Mouse (Mus musculus): ENCODE measurements around the gene Tspan31. TPM values are rescaled to one million over a fixed set of nuclear protein-coding genes. Genes with fewer than 3 reads are reported as not detected.

The Tspan31 gene
- total and polyA plus RNA-seq, 3 experiments, result 57.2 to 63.1 TPM; not detected in 1

GRCm38 (mm10) chr10:127043187-127043586 lies 26.9 kb downstream of the Tspan31 start:
- Histone ChIP-seq H3K9me3 (replicated peaks; ENCODE audit: insufficient read depth, low read length) (no peaks in the 10 kb centered on the region), H3K36me3 (ENCODE audit: control insufficient read depth in 1 of 2, insufficient read depth in 2 of 2, low read length in 2 of 2) (no peaks in the 10 kb centered on the region; a peak in 1 of 4 replicates), H3K4me1 (ENCODE audit: control insufficient read depth in 1 of 2, insufficient read depth in 2 of 2, low read length in 2 of 2) (no peaks in the 10 kb centered on the region), H3K9ac (ENCODE audit: control insufficient read depth, low read depth, low read length, poor library complexity, severe bottlenecking) (no peak overlapping the region), H3K27ac (ENCODE audit: control insufficient read depth, low read depth, low read length) (no peak overlapping the region), H3K79me2 (ENCODE audit: control insufficient read depth, insufficient read depth, low read length, poor library complexity) (peaks cover 4% of the 10 kb centered on the region; the same call in 1 of the 2 replicates), H3K27me3 (ENCODE audit: control insufficient read depth in 1 of 2, insufficient read depth in 2 of 2, low read length in 2 of 2) (no peaks in the 10 kb centered on the region), H3K4me3 (ENCODE audit: control insufficient read depth in 1 of 2, insufficient read depth in 1 of 2, low read depth in 2 of 2, low read length in 2 of 2) (no peak overlapping the region)
- no peak for DNase-seq (ENCODE audit: low read depth, low spot score)
- TF ChIP-seq USF1 (IDR thresholded peaks at IDR 0.05; ENCODE audit: low read depth, low read length) (no peak), MEF2A (IDR thresholded peaks at IDR 0.05; ENCODE audit: extremely low read depth, insufficient replicate concordance, low read depth, low read length, poor library complexity, severe bottlenecking) (no peak), NRF1 (IDR thresholded peaks at IDR 0.05; ENCODE audit: insufficient read depth, low read depth, low read length, poor library complexity, severe bottlenecking) (no peak), MYC (IDR thresholded peaks at IDR 0.05; ENCODE audit: low read depth, low read length) (no peak), EP300 (IDR thresholded peaks at IDR 0.05; ENCODE audit: low read depth in 1 of 2, low read length in 2 of 2) (no peak), ELF1 (IDR thresholded peaks at IDR 0.05; ENCODE audit: low read depth, low read length) (no peak)

- Histone ChIP-seq H3K79me2 (ENCODE audit: control insufficient read depth, insufficient read depth, low read length, poor library complexity) (peaks cover 4% of the 10 kb centered on the region; the same call in 1 of the 2 replicates), H3K27ac (ENCODE audit: control insufficient read depth, low read depth, low read length) (peak overlapping the region; percentile 68), H3K4me1 (ENCODE audit: control insufficient read depth in 1 of 2, insufficient read depth in 2 of 2, low read length in 2 of 2) (no peaks in the 10 kb centered on the region), H3K9me3 (replicated peaks; ENCODE audit: insufficient read depth, low read length) (no peaks in the 10 kb centered on the region), H3K4me3 (ENCODE audit: control insufficient read depth in 1 of 2, insufficient read depth in 1 of 2, low read depth in 2 of 2, low read length in 2 of 2) (peak overlapping the region; percentile 88 to 96), H3K27me3 (ENCODE audit: control insufficient read depth in 1 of 2, insufficient read depth in 2 of 2, low read length in 2 of 2) (no peaks in the 10 kb centered on the region), H3K36me3 (ENCODE audit: control insufficient read depth in 1 of 2, insufficient read depth in 2 of 2, low read length in 2 of 2) (no peaks in the 10 kb centered on the region; a peak in 1 of 4 replicates), H3K9ac (ENCODE audit: control insufficient read depth, low read depth, low read length, poor library complexity, severe bottlenecking) (peak overlapping the region; percentile 98)
- TF ChIP-seq CHD1 (IDR thresholded peaks at IDR 0.05; ENCODE audit: low read depth, low read length) (no peak), ETS1 (IDR thresholded peaks at IDR 0.05; ENCODE audit: low read depth, low read length) (0 out of 2 replicates have a peak, but pooled peaks have one; percentile 0), SMC3 (IDR thresholded peaks at IDR 0.05; ENCODE audit: low read depth, low read length) (no peak), ZNF384 (IDR thresholded peaks at IDR 0.05; ENCODE audit: low read depth, low read length) (peak; percentile 52; the same call in 1 of the 2 replicates), ZC3H11A (IDR thresholded peaks at IDR 0.05; ENCODE audit: low read depth, low read length) (no peak), POLR2AphosphoS5 (IDR thresholded peaks at IDR 0.05; ENCODE audit: borderline replicate concordance, low read depth, low read length) (no peak), TBP (IDR thresholded peaks at IDR 0.05; ENCODE audit: low read depth, low read length) (peak; percentile 95), GATA1 (IDR thresholded peaks at IDR 0.05; ENCODE audit: low read depth, low read length) (no peak), BHLHE40 (IDR thresholded peaks at IDR 0.05; ENCODE audit: borderline replicate concordance, low read depth, low read length) (no peak), GABPA (IDR thresholded peaks at IDR 0.05; ENCODE audit: low read depth, low read length) (no peak), MXI1 (IDR thresholded peaks at IDR 0.05; ENCODE audit: low read depth, low read length) (no peak)
- no peak for DNase-seq (ENCODE audit: low read depth, low spot score)
These were observed 27.5 kb downstream of the Tspan31 start for GRCm38 (mm10) chr10:127042468-127043115.
